Mouse (Mus musculus): Measurements from ENCODE around the gene Ppp5c.
"Not testable (repeated sequence)": the region's sequence is repeated elsewhere in the genome, so short reads cannot be mapped to it uniquely, and the experiment has no call there.

Ppp5c gene

GRCm38 (mm10) chr7:17027588-17028343, at the start of gene Ppp5c:
Gene Ppp5c (minus strand): TSS chr7:17027924.
- DNase-seq (ENCODE audit: low spot score in 2 of 2) = peak; percentile 80 to 81

GRCm38 (mm10) chr7:17076542-17076941, 48.8 kb upstream of the Ppp5c start:
- no peak for DNase-seq (ENCODE audit: low spot score in 2 of 2)

- peak; percentile 20 to 55 for DNase-seq (ENCODE audit: low spot score in 2 of 2)
Observed at GRCm38 (mm10) chr7:17073904-17074615, 46.3 kb upstream of the Ppp5c start, which contains the start of gene Psg16. Gene Psg16 (plus strand): TSS chr7:17074040.

GRCm38 (mm10) chr7:17073513-17073903, 45.8 kb upstream of the Ppp5c start:
- no peak for DNase-seq (ENCODE audit: low spot score in 2 of 2)

GRCm38 (mm10) chr7:17067651-17068050, 39.9 kb upstream of the Ppp5c start:
- not testable (repeated sequence) for DNase-seq (ENCODE audit: low spot score in 2 of 2)

GRCm38 (mm10) chr7:17067000-17067399, 39.3 kb upstream of the Ppp5c start:
- DNase-seq (ENCODE audit: low spot score in 2 of 2) = no peak

- peak; percentile 33 to 63 for DNase-seq (ENCODE audit: low spot score in 2 of 2)
Observed at GRCm38 (mm10) chr7:17066412-17066811, 38.7 kb upstream of the Ppp5c start.

- no peak for DNase-seq (ENCODE audit: low spot score in 2 of 2)
Observed at GRCm38 (mm10) chr7:17065620-17066019, 37.9 kb upstream of the Ppp5c start.

GRCm38 (mm10) chr7:17062845-17063244, 35.1 kb upstream of the Ppp5c start:
- no peak for DNase-seq (ENCODE audit: low spot score in 2 of 2)

GRCm38 (mm10) chr7:17062389-17062788, 34.7 kb upstream of the Ppp5c start, which contains the start of gene Hif3a:
Gene Hif3a (minus strand): TSS chr7:17062427.
- no peak for DNase-seq (ENCODE audit: low spot score in 2 of 2)

GRCm38 (mm10) chr7:17060782-17061605, 33.3 kb upstream of the Ppp5c start:
- no peak for DNase-seq (ENCODE audit: low spot score in 2 of 2)

GRCm38 (mm10) chr7:17060031-17060781, 32.5 kb upstream of the Ppp5c start:
- no peak for DNase-seq (ENCODE audit: low spot score in 2 of 2)

- no peak for DNase-seq (ENCODE audit: low spot score in 2 of 2)
Observed at GRCm38 (mm10) chr7:17059463-17059844, 31.7 kb upstream of the Ppp5c start.

GRCm38 (mm10) chr7:17058816-17059462, 31.2 kb upstream of the Ppp5c start:
- peak in 1 of 2 experiments; percentile 55 for DNase-seq (ENCODE audit: low spot score in 2 of 2)

GRCm38 (mm10) chr7:17058071-17058689, 30.5 kb upstream of the Ppp5c start:
- DNase-seq (ENCODE audit: low spot score in 2 of 2) = peak in 1 of 2 experiments; percentile 59

GRCm38 (mm10) chr7:17056601-17057523, 29.1 kb upstream of the Ppp5c start:
- no peak for DNase-seq (ENCODE audit: low spot score in 2 of 2)

- peak in 1 of 2 experiments; percentile 49 for DNase-seq (ENCODE audit: low spot score in 2 of 2)
Observed at GRCm38 (mm10) chr7:17056081-17056581, 28.4 kb upstream of the Ppp5c start.

- DNase-seq (ENCODE audit: low spot score in 2 of 2) = no peak
Observed at GRCm38 (mm10) chr7:17055287-17055946, 27.7 kb upstream of the Ppp5c start.

All from natural killer cell, adult 2 months (primary cell).